Mouse (Mus musculus): Measurements from ENCODE around the gene Prrg1.
"Not testable (repeated sequence)": the region's sequence is repeated elsewhere in the genome, so short reads cannot be mapped to it uniquely, and the experiment has no call there.

The Prrg1 gene

GRCm38 (mm10) chrX:78583202-78584004, at the start of gene Prrg1:
Gene Prrg1, minus strand, starts transcription at chrX:78583896.
- peak; percentile 54 for DNase-seq

- DNase-seq: no peak
These were observed 22.1 kb upstream of the Prrg1 start for GRCm38 (mm10) chrX:78605814-78606213.

- no peak for DNase-seq
These were observed 9.4 kb upstream of the Prrg1 start for GRCm38 (mm10) chrX:78593138-78593537.

GRCm38 (mm10) chrX:78582854-78583201, 868 bp downstream of the Prrg1 start:
- DNase-seq: no peak

- no peak for DNase-seq
These were observed 20.2 kb downstream of the Prrg1 start for GRCm38 (mm10) chrX:78563451-78563850.

- DNase-seq: no peak
These were observed 30.3 kb downstream of the Prrg1 start for GRCm38 (mm10) chrX:78553399-78553798.

- DNase-seq: no peak
These were observed 31.0 kb downstream of the Prrg1 start for GRCm38 (mm10) chrX:78552704-78553103.

GRCm38 (mm10) chrX:78547696-78548095, 36.0 kb downstream of the Prrg1 start:
- DNase-seq: no peak

GRCm38 (mm10) chrX:78539734-78540133, 44.0 kb downstream of the Prrg1 start:
- no peak for DNase-seq

- DNase-seq: no peak
These were observed 44.9 kb downstream of the Prrg1 start for GRCm38 (mm10) chrX:78538632-78539316.

GRCm38 (mm10) chrX:78518301-78518700, 65.4 kb downstream of the Prrg1 start:
- no peak for DNase-seq

GRCm38 (mm10) chrX:78482987-78483386, 100.7 kb downstream of the Prrg1 start:
- no peak for DNase-seq

- no peak for DNase-seq
These were observed 104.0 kb downstream of the Prrg1 start for GRCm38 (mm10) chrX:78479710-78480109.

- DNase-seq: no peak
These were observed 149.3 kb downstream of the Prrg1 start for GRCm38 (mm10) chrX:78434357-78434756.

- DNase-seq: not testable (repeated sequence)
These were observed 180.3 kb downstream of the Prrg1 start for GRCm38 (mm10) chrX:78403346-78403745.

All from right cerebral cortex, postnatal 25 days (tissue).